Mouse (Mus musculus) limb, embryonic 14.5 days (tissue): ENCODE measurements around the gene Pdgfra. TPM values are rescaled to one million over a fixed set of nuclear protein-coding genes. Genes with fewer than 3 reads are reported as not detected.

Experiments used
- ATAC-seq: fragments of 200-750 bp; cut with Nextera tagmentation; 2 replicates; pipeline ENCODE4 v1.8.0; 2017; ENCODE audit warnings: low read depth, moderate number of reproducible peaks, moderate TSS enrichment; ENCODE audit not compliant: low FRiP score
- DNase-seq: peaks from one replicate; pipeline ENCODE4 v3.0.0-alpha.2; 2015; ENCODE audit warnings: low spot score
- H3K27ac ChIP-seq: fragments of 300-500 bp; sonication (generic); replicated peaks from 2 replicates; pipeline ENCODE4 v1.5.1; 2014; ENCODE audit warnings: low read depth, mild to moderate bottlenecking, low read length, moderate library complexity, mixed read lengths
- H3K27me3 ChIP-seq: fragments of 300-500 bp; sonication (generic); 2 replicates; pipeline ENCODE4 v1.6.1; 2014; ENCODE audit warnings: low read length, mixed read lengths; ENCODE audit not compliant: control insufficient read depth, insufficient read depth
- H3K36me3 ChIP-seq: fragments of 300-500 bp; sonication (generic); 2 replicates; pipeline ENCODE4 v1.6.1; 2014; ENCODE audit warnings: mild to moderate bottlenecking, low read length, moderate library complexity, mixed read lengths; ENCODE audit not compliant: control insufficient read depth, insufficient read depth
- H3K4me1 ChIP-seq: fragments of 300-500 bp; sonication (generic); 2 replicates; pipeline ENCODE4 v1.6.1; 2014; ENCODE audit warnings: antibody characterized with exemption, low read length, mixed read lengths; ENCODE audit not compliant: control insufficient read depth, insufficient read depth
- H3K4me2 ChIP-seq: fragments of 300-500 bp; sonication (generic); replicated peaks from 2 replicates; pipeline ENCODE4 v1.6.1; 2014; ENCODE audit warnings: low read depth, mild to moderate bottlenecking, low read length, moderate library complexity; ENCODE audit not compliant: severe bottlenecking
- H3K4me3 ChIP-seq: fragments of 300-500 bp; sonication (generic); replicated peaks from 2 replicates; pipeline ENCODE4 v1.5.1; 2014; ENCODE audit warnings: low read length
- H3K9ac ChIP-seq: fragments of 300-500 bp; sonication (generic); 2 replicates; pipeline ENCODE4 v1.6.1; 2014; ENCODE audit warnings: mild to moderate bottlenecking, low read depth, low read length, moderate library complexity; ENCODE audit not compliant: severe bottlenecking
- H3K9me3 ChIP-seq: fragments of 300-500 bp; sonication (generic); 2 replicates; pipeline ENCODE4 v1.6.1; 2016; ENCODE audit warnings: low read length; ENCODE audit not compliant: control insufficient read depth
- POLR2A ChIP-seq: fragments of 200-500 bp; IDR thresholded peaks from 2 replicates; pipeline ENCODE4 v1.8.0; 2012; ENCODE audit warnings: inconsistent platforms, mild to moderate bottlenecking, moderate library complexity, borderline replicate concordance; ENCODE audit not compliant: insufficient read depth, insufficient read length; ENCODE audit errors: extremely low read depth
- WGBS: fragments of 180-500 bp; shearing (Covaris S2); extraction: QIAGEN DNeasy Blood & Tissue Kit; methylation state at CpG from one replicate; pipeline ENCODE4 v1.1.7; 2014; 5-methylcytosine and 5-hydroxymethylcytosine counted together
- polyA plus RNA-seq, 2 experiments: library from polyadenylated mRNA; depleted of rRNA in 1 of 2; stranded (reverse) in 1 of 2; unstranded in 1 of 2; fragments of >200 nt; fragmentation: Nextera tagmentation in 1 of 2; extraction: Ambion mirVana in 1 of 2; gene quantifications; 2 replicates each; pipeline versions ENCODE4 v1.2.1 to v1.2.3; 2012 to 2014

Pdgfra gene
- polyA plus RNA-seq, 2 experiments: 115 to 122 TPM

- under 1% methylated on average over 70 of the region's 72 CpGs for WGBS
- Histone ChIP-seq H3K4me3 (peak overlapping the region; percentile 76), H3K9me3 (no peaks in the 10 kb centered on the region), H3K9ac (peak overlapping the region; percentile 99), H3K27ac (peak overlapping the region; percentile 100), H3K27me3 (no peaks in the 10 kb centered on the region), H3K4me1 (peaks cover 17% of the 10 kb centered on the region), H3K36me3 (peaks cover 3% of the 10 kb centered on the region), H3K4me2 (peak overlapping the region; percentile 66)
- TF ChIP-seq POLR2A: no peak
- ATAC-seq (peak; percentile 17; the same call in 1 of the 2 replicates), DNase-seq (peak; percentile 83)
Observed at GRCm38 (mm10) chr5:75152791-75153625, 916 bp downstream of the Pdgfra start.

GRCm38 (mm10) chr5:75153626-75153960 is 1.5 kb downstream of the Pdgfra start:
- H3K27ac ChIP-seq: peak overlapping the region; percentile 100
- 0% methylated on average over 13 of the region's 13 CpGs for WGBS
- H3K9me3 ChIP-seq: no peaks in the 10 kb centered on the region
- H3K9ac ChIP-seq: peak overlapping the region; percentile 99
- H3K4me1 ChIP-seq: peaks cover 15% of the 10 kb centered on the region
- H3K36me3 ChIP-seq: peaks cover 9% of the 10 kb centered on the region
- peak overlapping the region; percentile 76 for H3K4me3 ChIP-seq
- ATAC-seq (no peak), DNase-seq (no peak)
- H3K4me2 ChIP-seq: peak overlapping the region; percentile 66
- no peaks in the 10 kb centered on the region for H3K27me3 ChIP-seq
- TF ChIP-seq POLR2A: no peak

GRCm38 (mm10) chr5:75153961-75154620 is 2.0 kb downstream of the Pdgfra start:
- no peaks in the 10 kb centered on the region for H3K9me3 ChIP-seq
- H3K27ac ChIP-seq: peak overlapping the region; percentile 100
- H3K27me3 ChIP-seq: no peaks in the 10 kb centered on the region
- peak overlapping the region; percentile 99 for H3K9ac ChIP-seq
- peaks cover 13% of the 10 kb centered on the region for H3K36me3 ChIP-seq
- DNase-seq: no peak
- ATAC-seq: no peak
- peak overlapping the region; percentile 76 for H3K4me3 ChIP-seq
- H3K4me1 ChIP-seq: peaks cover 12% of the 10 kb centered on the region
- H3K4me2 ChIP-seq: peak overlapping the region; percentile 66
- no peak for TF ChIP-seq POLR2A
- 1% methylated on average over 23 of the region's 27 CpGs for whole genome bisulfite sequencing

DNA sequence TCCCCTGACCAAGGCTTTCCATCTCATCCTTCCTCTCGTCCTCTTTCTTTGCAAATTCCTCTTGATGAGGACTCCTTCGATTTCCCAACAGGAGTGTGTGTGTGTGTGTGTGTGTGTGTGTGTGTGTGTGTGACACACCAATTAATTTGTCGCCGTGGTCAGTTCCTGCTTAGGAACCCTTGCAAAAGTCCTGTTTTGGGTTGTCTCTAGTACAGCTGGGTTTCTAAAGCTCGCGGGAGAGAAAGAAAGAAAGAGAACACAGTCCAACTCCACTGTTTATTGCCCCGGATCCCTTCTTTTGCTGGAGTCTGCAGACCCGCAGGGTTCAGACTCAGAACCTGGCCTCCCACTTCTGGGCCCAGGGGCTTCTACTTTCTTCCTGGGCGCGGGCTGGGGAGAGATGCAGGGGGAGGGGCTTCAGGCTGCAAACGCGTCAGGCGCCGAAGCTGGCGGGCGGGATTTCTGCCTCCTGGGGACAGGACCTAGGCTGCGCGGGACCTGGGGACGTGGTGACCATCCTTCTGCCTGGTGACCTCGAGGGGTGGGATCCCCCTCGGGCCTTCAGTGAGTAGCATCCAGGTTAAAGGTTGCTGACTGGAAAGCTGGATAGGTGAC is 2.6 kb downstream of the Pdgfra start:
- Histone ChIP-seq H3K4me1 (peaks cover 5% of the 10 kb centered on the region), H3K27ac (peak overlapping the region; percentile 100), H3K9me3 (no peaks in the 10 kb centered on the region), H3K36me3 (peaks cover 17% of the 10 kb centered on the region), H3K9ac (peak overlapping the region; percentile 99), H3K4me3 (peak overlapping the region; percentile 76), H3K27me3 (no peaks in the 10 kb centered on the region), H3K4me2 (peak overlapping the region; percentile 66)
- ATAC-seq (no peak; the same call in 1 of the 2 replicates), DNase-seq (peak; percentile 68)
- under 1% methylated on average over 21 of the region's 21 CpGs for WGBS
- TF ChIP-seq POLR2A: no peak

DNA sequence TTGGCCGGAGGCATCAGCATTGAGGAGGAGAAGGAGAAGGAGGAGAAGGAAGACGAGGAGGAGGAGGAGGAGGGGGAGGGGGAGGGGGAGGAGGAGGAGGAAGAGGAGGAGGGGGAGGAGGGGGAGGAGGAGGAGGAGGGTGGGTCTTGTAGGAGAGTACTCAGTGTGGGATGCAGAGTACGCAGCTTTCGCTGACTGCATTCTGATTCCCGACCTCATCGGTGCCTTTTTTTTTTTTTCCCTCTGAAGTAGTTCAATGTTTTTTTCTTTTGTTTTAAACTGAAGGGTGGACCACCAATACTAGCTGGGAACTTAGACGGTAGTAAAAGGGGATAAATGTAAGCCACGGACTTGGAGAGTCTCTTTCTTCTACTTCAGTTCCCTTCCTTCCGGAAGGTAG is 3.2 kb downstream of the Pdgfra start:
- peaks cover 4% of the 10 kb centered on the region for H3K4me1 ChIP-seq
- DNase-seq: no peak

More for the DNA sequence above, 3.2 kb downstream of the Pdgfra start:
- Histone ChIP-seq H3K4me3 (peak overlapping the region; percentile 76), H3K27me3 (no peaks in the 10 kb centered on the region), H3K9ac (peak overlapping the region; percentile 99), H3K4me2 (peak overlapping the region; percentile 74), H3K9me3 (no peaks in the 10 kb centered on the region), H3K27ac (peak overlapping the region; percentile 100), H3K36me3 (peaks cover 22% of the 10 kb centered on the region)
- TF ChIP-seq POLR2A: 0 out of 2 replicates have a peak, but pooled peaks have one; percentile 31
- ATAC-seq: no peak
- 0% methylated on average over 7 of the region's 9 CpGs for WGBS
